Mouse (Mus musculus) layer of hippocampus, postnatal 36 days (tissue): ENCODE data around the gene Tex50. TPM values are rescaled to one million over a fixed set of nuclear protein-coding genes. Genes with fewer than 3 reads are reported as not detected.
A peak's percentile ranks its signal among the peaks of the same experiment; 100 is the strongest.
"Not testable (repeated sequence)": the region's sequence is repeated elsewhere in the genome, so short reads cannot be mapped to it uniquely, and the experiment has no call there.

Experiments used
- DNase-seq, 2 experiments: peaks; one replicate each; pipeline ENCODE4 v3.0.0; 2022
- total RNA-seq, 2 experiments: library from RNA; stranded (reverse); gene quantifications; 2 replicates each; pipeline ENCODE4 v1.2.3; 2021

Gene Tex50
- not detected for total RNA-seq

DNA sequence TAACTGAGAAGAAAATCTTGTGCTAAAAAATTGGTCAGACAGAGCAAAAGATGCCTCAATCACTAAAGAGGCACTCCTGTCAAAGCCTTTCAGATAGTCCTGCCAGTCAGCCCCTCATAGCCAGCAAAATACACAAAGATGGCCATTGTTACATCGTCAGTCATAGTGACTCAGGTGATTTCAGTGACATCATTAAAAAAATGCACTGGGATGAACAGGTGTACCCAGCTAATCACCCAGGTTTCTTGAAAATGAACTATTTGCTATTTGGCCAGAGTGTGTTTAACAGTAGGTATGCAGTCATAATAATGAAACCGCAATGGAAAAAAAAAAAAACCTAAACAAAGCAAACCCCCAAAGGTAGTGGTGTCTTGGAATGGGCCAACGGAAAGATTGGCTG is at the start of gene Tex50:
TSS of gene Tex50 (minus strand) at position 101 of the 400 bp plus-strand sequence.
- no peak for DNase-seq

GRCm38 (mm10) chr1:161199856-161200255 is 40.7 kb upstream of the Tex50 start:
- no peak for DNase-seq

- DNase-seq: not testable (repeated sequence)
These were observed 37.2 kb upstream of the Tex50 start for GRCm38 (mm10) chr1:161196364-161196763.

GRCm38 (mm10) chr1:161195541-161196351 is 36.6 kb upstream of the Tex50 start:
- peak; percentile 71 to 75 for DNase-seq

GRCm38 (mm10) chr1:161190253-161190910 is 31.3 kb upstream of the Tex50 start:
- DNase-seq: no peak

GRCm38 (mm10) chr1:161185431-161185830 is 26.3 kb upstream of the Tex50 start:
- no peak for DNase-seq

- DNase-seq: no peak
These were observed 24.6 kb upstream of the Tex50 start for GRCm38 (mm10) chr1:161183677-161184076.

- DNase-seq: no peak
These were observed 23.3 kb upstream of the Tex50 start for GRCm38 (mm10) chr1:161182386-161182785.

GRCm38 (mm10) chr1:161180674-161181073 is 21.6 kb upstream of the Tex50 start:
- DNase-seq: peak; percentile 20 to 26

DNA sequence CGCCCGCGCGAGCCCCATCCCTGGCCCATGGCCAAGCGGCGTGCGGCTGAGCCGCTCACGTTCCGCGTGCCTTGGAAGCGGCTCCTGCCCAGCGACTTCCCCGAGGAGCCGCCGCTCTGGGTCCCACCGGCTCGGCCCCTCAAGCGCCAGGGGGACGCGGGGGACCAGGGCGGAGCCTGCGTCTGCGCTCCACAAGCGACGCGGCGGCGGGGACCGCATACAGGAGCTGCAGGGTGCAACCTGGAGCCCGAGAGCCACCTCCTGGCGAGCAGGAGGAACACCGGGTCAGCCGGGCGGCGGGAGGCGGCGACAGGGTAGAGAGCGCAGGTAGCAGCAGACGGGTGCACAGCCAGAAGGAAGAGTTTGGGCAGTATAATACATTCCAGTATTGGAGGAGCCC is 11.5 kb upstream of the Tex50 start:
- DNase-seq: peak; percentile 51 to 54

DNA sequence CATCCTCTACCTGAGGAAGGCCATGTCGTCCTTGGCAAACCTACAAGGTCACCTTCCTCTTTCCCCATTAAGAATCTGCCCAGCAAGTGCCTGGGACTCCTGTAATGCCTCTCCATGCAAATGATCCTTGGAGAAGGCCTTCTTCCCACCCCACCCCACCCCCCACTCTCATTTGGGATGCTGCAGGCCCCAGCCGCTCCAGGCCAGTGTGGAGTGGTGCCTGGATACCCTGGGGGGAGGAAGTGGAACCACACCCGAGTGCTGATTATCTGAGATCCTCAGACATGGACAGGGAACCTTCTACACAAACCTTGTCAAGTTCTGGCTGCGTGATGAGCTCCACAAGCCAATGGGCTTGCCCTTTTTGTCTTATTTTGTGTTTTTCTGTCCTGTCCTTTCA is 1.2 kb upstream of the Tex50 start:
- no peak for DNase-seq

DNA sequence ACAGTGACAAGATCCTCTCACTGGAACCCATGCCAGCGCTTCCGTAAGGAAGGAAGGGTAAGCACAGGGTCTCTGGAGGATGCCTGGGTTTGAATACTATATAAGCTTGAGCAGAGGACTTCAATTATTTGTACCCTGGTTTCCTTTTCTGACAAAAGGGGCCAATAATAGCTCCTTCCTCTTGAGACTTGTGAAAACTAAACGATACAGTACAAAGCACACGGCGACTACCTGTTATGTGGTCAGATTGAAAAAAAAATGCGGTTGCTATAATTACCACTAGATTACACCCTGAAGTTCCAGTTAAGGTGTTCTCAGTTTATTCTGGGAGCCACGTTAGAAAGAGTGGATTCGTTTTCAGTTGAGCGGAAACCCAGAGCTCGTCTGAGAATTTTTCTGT is 2.6 kb downstream of the Tex50 start:
- no peak for DNase-seq

- no peak for DNase-seq
These were observed 8.0 kb downstream of the Tex50 start for GRCm38 (mm10) chr1:161151098-161151497.

DNA sequence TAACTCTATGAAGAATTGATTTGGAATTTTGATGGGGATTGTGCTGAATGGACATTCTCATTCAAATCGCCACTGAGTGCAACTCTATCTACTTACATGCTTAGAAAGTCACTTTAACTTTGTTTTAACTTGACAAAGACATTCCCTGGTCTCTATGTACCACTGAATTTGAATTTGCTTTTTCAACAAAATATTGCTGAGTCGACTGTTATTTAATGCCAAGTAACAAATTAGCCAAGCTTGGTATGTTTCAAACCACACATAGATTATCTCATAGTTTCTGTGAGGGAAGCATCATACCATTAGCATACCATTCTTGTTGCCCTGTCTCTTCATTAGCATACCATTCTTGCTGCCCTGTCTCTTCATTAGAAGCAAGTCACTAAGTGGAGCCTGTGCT is 11.2 kb downstream of the Tex50 start:
- no peak for DNase-seq

DNA sequence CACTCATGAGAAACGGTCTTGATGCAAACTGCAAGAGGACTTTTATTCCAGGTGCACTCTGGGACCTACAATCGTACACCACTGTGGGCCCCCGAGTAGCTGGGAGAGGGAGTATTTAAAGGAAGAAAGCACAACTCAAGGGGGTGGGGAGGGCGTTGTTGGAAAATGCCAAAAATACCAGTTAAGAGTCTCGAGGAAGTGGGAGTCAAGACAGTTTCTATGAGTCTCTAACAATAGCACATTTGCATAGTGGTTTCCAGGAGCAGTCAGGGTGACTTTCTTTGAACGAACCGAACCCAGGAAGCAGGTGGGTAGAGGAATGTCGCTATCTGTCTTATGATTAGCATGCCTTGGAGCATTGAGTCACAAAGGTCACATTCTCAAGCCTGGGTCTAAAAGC is 13.5 kb downstream of the Tex50 start:
- DNase-seq: not testable (repeated sequence)

- DNase-seq: peak; percentile 7 to 14
These were observed 15.9 kb downstream of the Tex50 start for GRCm38 (mm10) chr1:161143216-161143615.

DNA sequence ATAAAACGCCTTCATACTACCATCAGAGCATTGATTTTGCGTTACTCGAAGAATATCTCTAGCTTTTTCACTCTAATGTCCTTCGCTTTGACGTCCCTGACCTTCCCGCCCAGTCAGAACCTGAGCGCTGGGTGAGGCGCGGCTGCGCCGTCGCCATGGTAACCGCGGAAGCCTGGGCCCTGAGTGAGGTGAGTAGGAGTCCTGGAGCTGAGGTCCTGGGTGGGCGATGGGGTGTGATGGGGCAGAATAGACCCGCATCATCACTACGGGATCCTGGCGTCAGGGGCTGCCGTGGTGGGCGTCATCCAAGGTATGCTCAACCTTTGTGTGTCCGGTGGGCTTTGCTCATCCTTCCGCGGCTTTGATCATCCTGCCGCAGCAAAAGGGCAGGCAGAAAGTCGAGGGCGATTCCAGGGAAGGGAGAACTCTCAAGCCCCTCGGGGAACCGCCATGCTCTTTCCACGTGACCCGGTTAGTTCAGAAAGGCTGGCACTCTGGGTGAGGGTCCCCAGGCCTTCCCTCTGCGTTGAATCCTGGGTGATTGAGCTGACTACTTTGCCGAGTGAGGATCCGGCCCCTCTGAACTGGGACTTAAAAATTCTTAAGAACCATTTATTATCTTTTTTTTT is 16.5 kb downstream of the Tex50 start, which contains the start of gene Ankrd45:
TSS of gene Ankrd45 (plus strand) at position 161 of the 629 bp plus-strand sequence.
- peak; percentile 64 to 70 for DNase-seq

DNA sequence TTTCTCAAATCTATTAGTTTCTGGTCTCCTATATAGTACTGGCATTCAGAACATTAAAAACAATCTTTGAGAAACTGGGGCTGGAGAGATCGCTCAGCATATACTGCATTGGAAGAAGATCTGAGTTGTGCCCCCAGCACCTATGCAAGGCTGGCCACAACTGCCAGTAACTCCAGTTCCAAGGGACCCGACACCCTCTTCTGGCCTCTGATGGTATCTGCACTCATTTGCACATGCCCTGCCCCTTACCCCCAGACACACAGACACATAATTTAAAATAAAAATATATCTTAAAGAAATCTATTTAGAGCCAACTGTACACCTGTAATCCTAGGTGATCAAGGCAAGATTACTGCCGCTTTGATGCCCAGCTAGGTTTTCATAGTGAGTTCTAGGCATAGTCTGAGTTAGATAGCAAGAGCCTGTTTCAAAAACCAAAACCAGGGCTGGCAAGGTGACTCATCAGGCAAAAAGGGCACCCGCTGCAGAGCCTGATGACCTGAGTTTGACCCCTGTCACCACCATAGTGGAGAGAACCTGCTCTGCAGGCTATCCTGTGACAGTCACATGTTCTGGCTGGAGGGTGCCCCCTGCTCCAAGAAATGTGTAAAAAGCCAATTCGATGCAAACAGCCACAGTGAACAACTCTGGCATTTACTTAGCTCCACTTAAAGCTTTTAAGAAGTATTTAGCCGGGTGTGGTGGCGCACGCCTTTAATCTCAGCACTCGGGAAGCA is 18.9 kb downstream of the Tex50 start:
- no peak for DNase-seq

DNA sequence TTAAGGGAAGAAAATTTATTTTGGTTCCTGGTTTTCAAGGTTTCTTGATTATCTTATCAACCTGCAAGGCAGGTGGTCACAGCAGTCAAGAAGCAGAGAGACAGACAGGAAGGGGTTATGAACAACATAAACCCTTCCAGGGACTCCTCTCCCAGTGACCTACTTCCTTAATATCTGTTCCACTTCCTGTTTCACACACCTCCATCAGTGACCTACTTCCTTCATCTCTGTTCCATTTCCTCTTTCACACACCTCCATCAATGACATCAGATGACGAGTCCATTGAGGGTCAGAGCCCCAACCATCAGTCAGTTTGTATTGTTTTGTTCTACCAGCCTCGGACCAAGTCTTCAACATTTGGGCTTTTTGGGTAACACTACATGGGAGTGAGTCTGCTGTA is 19.6 kb downstream of the Tex50 start:
- DNase-seq: no peak

GRCm38 (mm10) chr1:161130726-161131664 is 28.1 kb downstream of the Tex50 start, which contains the start of gene Klhl20:
Gene Klhl20 (minus strand): TSS chr1:161131511.
- peak; percentile 92 to 93 for DNase-seq

DNA sequence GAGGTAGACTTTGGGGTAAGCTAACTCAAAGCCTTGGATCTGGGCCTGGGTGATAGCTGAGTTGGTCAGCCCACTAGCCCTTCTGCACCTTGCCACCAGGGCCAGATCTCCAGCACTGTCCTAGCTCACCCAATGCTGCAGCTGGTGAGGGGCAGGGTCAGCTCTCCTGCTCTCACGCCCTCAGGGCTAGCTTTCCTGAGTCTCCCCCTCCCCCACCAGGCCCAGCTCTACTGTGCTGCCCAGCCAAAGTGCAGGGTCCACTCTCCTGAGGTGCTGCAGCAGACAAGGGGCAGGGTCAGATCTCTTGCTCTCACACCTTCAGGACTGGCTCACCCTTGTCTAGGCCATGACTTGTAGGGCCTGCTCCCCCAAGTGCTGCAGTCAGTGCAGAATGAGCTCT is 32.7 kb downstream of the Tex50 start:
- no peak for DNase-seq
